9 mouse cellular contexts compared by ENCODE assay signal in genomic region chr6:134105514-134106201, GRCm38 (mm10).
DNase-seq lines count a peak whose midpoint lies in the region; ATAC-seq and TF ChIP-seq lines count a peak whose summit lies in the region.
"Had no signal": no experiment of that assay in that cellular context is flagged by ENCODE, and none has a peak within 500 bp of the region (broad histone marks: within the 10 kb centered on the region; RNA-seq: fewer than 3 reads in every experiment).

No protein-coding gene starts in this region.

- peak; percentile 53 for DNase-seq in adrenal gland, adult 2 months
- DNase-seq in adrenal gland, adult 18-20 months (ENCODE audit: low spot score in 2 of 2), result no peak
- DNase-seq in limb, embryonic 14.5 days (ENCODE audit: low spot score), result peak; percentile 26
- no peak for DNase-seq in limb, embryonic 10.5 days (ENCODE audit: low spot score)
- peak; percentile 59 to 69 for DNase-seq in kidney, postnatal 4 days
- no peak for DNase-seq in gastrocnemius, postnatal 36 days
- no peak for DNase-seq in spleen, postnatal 36 days (ENCODE audit: low spot score in 2 of 2)

- H3K4me1 ChIP-seq in limb, embryonic 14.5 days (ENCODE audit: control insufficient read depth, insufficient read depth, low read length), result peaks cover 11% of the 10 kb centered on the region
- no peaks in the 10 kb centered on the region for H3K4me1 ChIP-seq in limb, embryonic 10.5 days
- H3K4me1 ChIP-seq in heart, embryonic 11.5 days (ENCODE audit: control insufficient read depth, insufficient read depth, low read length), result peaks cover 48% of the 10 kb centered on the region

- H3K4me3 ChIP-seq in limb, embryonic 14.5 days (replicated peaks; ENCODE audit: low read length), result no peak overlapping the region
- no peak overlapping the region for H3K4me3 ChIP-seq in limb, embryonic 10.5 days
- no peak overlapping the region for H3K4me3 ChIP-seq in heart, embryonic 11.5 days (ENCODE audit: low read depth, low read length)
- H3K4me3 ChIP-seq: layer of hippocampus, adult 2 months had no signal

- no peak overlapping the region for H3K27ac ChIP-seq in limb, embryonic 14.5 days (replicated peaks; ENCODE audit: low read depth, low read length)
- no peak overlapping the region for H3K27ac ChIP-seq in limb, embryonic 10.5 days
- peak overlapping the region; percentile 50 for H3K27ac ChIP-seq in heart, embryonic 11.5 days (ENCODE audit: low read depth, low read length)
- H3K27ac ChIP-seq: layer of hippocampus, adult 2 months had no signal

- H3K27me3 ChIP-seq in limb, embryonic 14.5 days (ENCODE audit: control insufficient read depth, insufficient read depth, low read length), result no peaks in the 10 kb centered on the region
- H3K27me3 ChIP-seq in limb, embryonic 10.5 days (ENCODE audit: low read depth, poor library complexity, severe bottlenecking), result no peaks in the 10 kb centered on the region
- no peaks in the 10 kb centered on the region for H3K27me3 ChIP-seq in heart, embryonic 11.5 days (ENCODE audit: control insufficient read depth, insufficient read depth, low read length)

- intact Hi-C loops in gastrocnemius, postnatal 36 days (cut with DNase I), result no loop called here

- no peak for TF ChIP-seq POLR2A in limb, embryonic 14.5 days (IDR thresholded peaks at IDR 0.05; ENCODE audit: borderline replicate concordance, extremely low read depth, insufficient read depth, insufficient read length)

- no peak overlapping the region for H3K4me2 ChIP-seq in limb, embryonic 14.5 days (replicated peaks; ENCODE audit: low read depth, low read length, severe bottlenecking)
- H3K4me2 ChIP-seq in heart, embryonic 11.5 days, result peak overlapping the region; percentile 34

- 55% methylated on average over 15 of the region's 15 CpGs for WGBS in limb, embryonic 14.5 days
- WGBS in limb, embryonic 10.5 days, result 88% methylated on average over 15 of the region's 15 CpGs
- 33% methylated on average over 15 of the region's 15 CpGs for WGBS in heart, embryonic 11.5 days (ENCODE audit: insufficient replicate concordance)

- H3K9me3 ChIP-seq in limb, embryonic 14.5 days (ENCODE audit: control insufficient read depth, low read length), result no peaks in the 10 kb centered on the region
- H3K9me3 ChIP-seq in limb, embryonic 10.5 days (replicated peaks), result no peaks in the 10 kb centered on the region
- H3K9me3 ChIP-seq in heart, embryonic 11.5 days (replicated peaks; ENCODE audit: control insufficient read depth, low read length), result no peaks in the 10 kb centered on the region

- ATAC-seq in limb, embryonic 14.5 days (ENCODE audit: low FRiP score, low read depth), result no peak
- ATAC-seq in heart, embryonic 11.5 days (replicated peaks; ENCODE audit: insufficient number of reproducible peaks, low FRiP score, low TSS enrichment), result 0 out of 2 replicates have a peak, but pooled peaks have one; percentile 47

- no peaks in the 10 kb centered on the region for H3K36me3 ChIP-seq in limb, embryonic 14.5 days (ENCODE audit: control insufficient read depth, insufficient read depth, low read length)
- H3K36me3 ChIP-seq in limb, embryonic 10.5 days, result peaks cover 27% of the 10 kb centered on the region
- 0 out of 2 replicates have a peak, but pooled peaks cover 3% of the 10 kb centered on the region for H3K36me3 ChIP-seq in heart, embryonic 11.5 days (ENCODE audit: control insufficient read depth, insufficient read depth, low read length)

- H3K9ac ChIP-seq in limb, embryonic 14.5 days (ENCODE audit: low read depth, low read length, severe bottlenecking), result no peak overlapping the region
- peak overlapping the region; percentile 22; the same call in 1 of the 2 replicates for H3K9ac ChIP-seq in heart, embryonic 11.5 days (ENCODE audit: low read depth, low read length)

Comparison
In these comparisons a context has a peak if more than half of its experiments do, and no peak if none do; other contexts are left out.
1. DNase-seq: peak in adrenal gland, adult 2 months (single experiment), limb, embryonic 14.5 days (single experiment) and kidney, postnatal 4 days (2 of 2); none in adrenal gland, adult 18-20 months (0 of 2), limb, embryonic 10.5 days (single experiment), gastrocnemius, postnatal 36 days (0 of 2) and spleen, postnatal 36 days (0 of 2).